Mouse (Mus musculus): Measurements from ENCODE around the gene Has1. TPM values are rescaled to one million over a fixed set of nuclear protein-coding genes. Genes with fewer than 3 reads are reported as not detected.
"Not testable (repeated sequence)": the region's sequence is repeated elsewhere in the genome, so short reads cannot be mapped to it uniquely, and the experiment has no call there.

Gene Has1
- polyA plus RNA-seq, 1 experiment from 2014 or later: 1.7 TPM

DNA sequence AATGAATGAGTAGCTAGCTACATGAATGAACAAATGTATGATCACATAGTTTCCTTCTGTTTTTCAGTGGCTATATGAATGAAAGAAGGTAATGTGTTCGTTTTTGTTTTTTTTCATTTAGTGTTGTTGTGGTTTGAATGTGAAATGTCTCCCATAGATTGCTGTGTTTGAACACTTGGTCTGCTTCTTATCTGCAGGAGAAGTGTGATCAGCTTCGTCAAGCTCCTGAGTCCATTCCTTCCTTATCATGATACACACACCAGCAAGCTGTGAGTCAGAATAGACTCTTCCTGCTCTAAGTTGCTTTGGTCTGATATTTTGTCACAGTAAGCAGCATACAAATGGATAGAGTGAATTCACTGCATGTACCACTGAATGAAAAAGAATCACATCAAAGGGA, 6.0 kb downstream of the Has1 start:
- no peak overlapping the region for H3K4me2 ChIP-seq (ENCODE audit: low read length)
- H3K36me3 ChIP-seq (ENCODE audit: control insufficient read depth, insufficient read depth, low read length): no peaks in the 10 kb centered on the region
- 86% methylated on average over 2 of the region's 2 CpGs for WGBS
- ATAC-seq: no peak
- no peak overlapping the region for H3K27ac ChIP-seq (ENCODE audit: low read depth, low read length)
- H3K9ac ChIP-seq (ENCODE audit: low read depth, low read length): no peak overlapping the region
- H3K4me3 ChIP-seq (ENCODE audit: low read length): no peak overlapping the region
- H3K9me3 ChIP-seq (ENCODE audit: control insufficient read depth, low read length): no peaks in the 10 kb centered on the region
- no peaks in the 10 kb centered on the region for H3K4me1 ChIP-seq (ENCODE audit: control insufficient read depth, insufficient read depth, low read depth, low read length)
- no peaks in the 10 kb centered on the region for H3K27me3 ChIP-seq (replicated peaks; ENCODE audit: control insufficient read depth, insufficient read depth, low read length)

GRCm38 (mm10) chr17:17845187-17846027, 9.6 kb downstream of the Has1 start:
- no peaks in the 10 kb centered on the region for H3K9me3 ChIP-seq (ENCODE audit: control insufficient read depth, low read length)
- ATAC-seq: no peak
- H3K9ac ChIP-seq (ENCODE audit: low read depth, low read length): no peak overlapping the region
- no peak overlapping the region for H3K4me3 ChIP-seq (ENCODE audit: low read length)
- WGBS: 73% methylated on average over 10 of the region's 10 CpGs
- no peaks in the 10 kb centered on the region for H3K36me3 ChIP-seq (ENCODE audit: control insufficient read depth, insufficient read depth, low read length)
- no peaks in the 10 kb centered on the region for H3K4me1 ChIP-seq (ENCODE audit: control insufficient read depth, insufficient read depth, low read depth, low read length)
- no peak overlapping the region for H3K27ac ChIP-seq (ENCODE audit: low read depth, low read length)
- no peaks in the 10 kb centered on the region for H3K27me3 ChIP-seq (replicated peaks; ENCODE audit: control insufficient read depth, insufficient read depth, low read length)
- H3K4me2 ChIP-seq (ENCODE audit: low read length): no peak overlapping the region

GRCm38 (mm10) chr17:17844606-17845005, 10.4 kb downstream of the Has1 start:
- H3K27ac ChIP-seq (ENCODE audit: low read depth, low read length); H3K4me2 ChIP-seq (ENCODE audit: low read length); H3K27me3 ChIP-seq (replicated peaks; ENCODE audit: control insufficient read depth, insufficient read depth, low read length); H3K9ac ChIP-seq (ENCODE audit: low read depth, low read length); H3K4me3 ChIP-seq (ENCODE audit: low read length); H3K36me3 ChIP-seq (ENCODE audit: control insufficient read depth, insufficient read depth, low read length); ATAC-seq; H3K4me1 ChIP-seq (ENCODE audit: control insufficient read depth, insufficient read depth, low read depth, low read length); H3K9me3 ChIP-seq (ENCODE audit: control insufficient read depth, low read length): not testable (repeated sequence)
- WGBS: 95% methylated on average over 3 of the region's 3 CpGs

DNA sequence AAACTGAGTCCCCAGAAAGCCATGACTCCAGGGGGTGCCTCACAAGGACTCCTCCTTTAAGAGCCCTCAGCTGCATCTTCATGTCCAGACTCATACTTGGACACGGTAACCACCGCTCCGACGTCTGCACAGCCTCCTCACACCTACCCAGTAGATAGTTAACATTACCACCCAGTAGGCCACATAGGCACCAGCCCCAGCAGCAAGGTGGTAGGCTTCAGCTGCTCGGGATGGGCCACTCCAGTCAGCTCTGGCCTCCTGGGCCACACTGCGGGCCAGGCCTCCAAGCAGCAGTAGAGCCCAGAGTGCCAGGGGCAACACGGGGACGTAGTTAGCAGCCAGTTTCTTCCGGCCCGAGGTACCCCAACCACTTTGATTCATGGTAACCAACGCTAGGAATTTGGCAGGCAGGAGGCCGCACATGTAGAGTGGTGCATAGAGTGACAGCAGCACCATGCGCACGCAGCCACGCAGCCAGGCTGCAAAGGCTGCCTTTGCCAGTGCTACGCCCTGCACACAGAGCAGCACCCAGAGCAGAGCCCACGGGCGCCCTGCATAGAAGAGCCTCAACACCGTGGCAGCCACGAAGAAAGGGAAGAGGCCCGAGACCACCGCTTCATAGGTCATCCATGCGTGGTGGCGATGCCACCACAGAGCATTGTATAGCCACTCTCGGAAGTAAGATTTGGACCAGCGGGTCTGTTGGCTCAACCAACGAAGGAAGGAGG, 11.3 kb downstream of the Has1 start:
- 71% methylated on average over 27 of the region's 27 CpGs for WGBS
- Histone ChIP-seq H3K4me1 (ENCODE audit: control insufficient read depth, insufficient read depth, low read depth, low read length) (peaks cover 7% of the 10 kb centered on the region), H3K4me3 (ENCODE audit: low read length) (no peak overlapping the region), H3K36me3 (ENCODE audit: control insufficient read depth, insufficient read depth, low read length) (no peaks in the 10 kb centered on the region), H3K27ac (ENCODE audit: low read depth, low read length) (no peak overlapping the region), H3K4me2 (ENCODE audit: low read length) (no peak overlapping the region), H3K9ac (ENCODE audit: low read depth, low read length) (no peak overlapping the region), H3K9me3 (ENCODE audit: control insufficient read depth, low read length) (no peaks in the 10 kb centered on the region), H3K27me3 (replicated peaks; ENCODE audit: control insufficient read depth, insufficient read depth, low read length) (no peaks in the 10 kb centered on the region)
- ATAC-seq: peak; percentile 63

GRCm38 (mm10) chr17:17840796-17841195, 14.2 kb downstream of the Has1 start:
- no peak overlapping the region for H3K4me3 ChIP-seq (ENCODE audit: low read length)
- peaks cover 21% of the 10 kb centered on the region for H3K4me1 ChIP-seq (ENCODE audit: control insufficient read depth, insufficient read depth, low read depth, low read length)
- no peaks in the 10 kb centered on the region for H3K9me3 ChIP-seq (ENCODE audit: control insufficient read depth, low read length)
- H3K27ac ChIP-seq (ENCODE audit: low read depth, low read length): no peak overlapping the region
- no peak for ATAC-seq
- 0 out of 2 replicates have a peak, but pooled peaks cover 2% of the 10 kb centered on the region for H3K36me3 ChIP-seq (ENCODE audit: control insufficient read depth, insufficient read depth, low read length)
- no peak overlapping the region for H3K9ac ChIP-seq (ENCODE audit: low read depth, low read length)
- H3K4me2 ChIP-seq (ENCODE audit: low read length): no peak overlapping the region
- H3K27me3 ChIP-seq (replicated peaks; ENCODE audit: control insufficient read depth, insufficient read depth, low read length): no peaks in the 10 kb centered on the region
- WGBS: 95% methylated on average over 7 of the region's 7 CpGs

DNA sequence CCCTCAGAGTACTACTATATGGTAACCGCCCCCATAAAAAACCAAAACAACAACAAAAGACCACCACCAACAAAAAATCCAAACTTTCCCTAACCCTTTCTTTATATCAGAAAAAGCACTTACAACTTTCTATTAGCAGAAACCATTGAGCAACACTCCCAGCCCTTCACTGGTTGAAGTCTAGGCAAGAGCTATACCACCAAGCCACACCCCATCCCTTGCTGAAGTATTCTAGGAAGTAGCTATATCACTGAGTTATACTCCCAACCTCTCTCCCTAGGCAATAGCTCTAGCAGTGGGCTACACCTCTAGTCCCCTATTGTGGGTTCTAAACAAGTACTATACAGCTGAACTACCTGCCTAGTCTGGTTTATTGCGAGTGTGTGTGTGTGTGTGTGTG, 15.7 kb downstream of the Has1 start:
- no peak overlapping the region for H3K4me3 ChIP-seq (ENCODE audit: low read length)
- H3K27me3 ChIP-seq (replicated peaks; ENCODE audit: control insufficient read depth, insufficient read depth, low read length): no peaks in the 10 kb centered on the region
- H3K4me1 ChIP-seq (ENCODE audit: control insufficient read depth, insufficient read depth, low read depth, low read length): peaks cover 23% of the 10 kb centered on the region
- H3K4me2 ChIP-seq (ENCODE audit: low read length): peak overlapping the region; percentile 83
- H3K36me3 ChIP-seq (ENCODE audit: control insufficient read depth, insufficient read depth, low read length): 0 out of 2 replicates have a peak, but pooled peaks cover 2% of the 10 kb centered on the region
- no peak overlapping the region for H3K27ac ChIP-seq (ENCODE audit: low read depth, low read length)
- no peaks in the 10 kb centered on the region for H3K9me3 ChIP-seq (ENCODE audit: control insufficient read depth, low read length)
- no peak for ATAC-seq
- H3K9ac ChIP-seq (ENCODE audit: low read depth, low read length): no peak overlapping the region
- WGBS: 100% methylated on average over 2 of the region's 2 CpGs

GRCm38 (mm10) chr17:17837919-17838701, 16.9 kb downstream of the Has1 start:
- 0 out of 2 replicates have a peak, but pooled peaks cover 2% of the 10 kb centered on the region for H3K36me3 ChIP-seq (ENCODE audit: control insufficient read depth, insufficient read depth, low read length)
- under 1% methylated on average over 43 of the region's 43 CpGs for WGBS
- H3K4me1 ChIP-seq (ENCODE audit: control insufficient read depth, insufficient read depth, low read depth, low read length): peaks cover 29% of the 10 kb centered on the region
- peak overlapping the region; percentile 52 for H3K4me3 ChIP-seq (ENCODE audit: low read length)
- H3K9me3 ChIP-seq (ENCODE audit: control insufficient read depth, low read length): no peaks in the 10 kb centered on the region
- H3K4me2 ChIP-seq (ENCODE audit: low read length): peak overlapping the region; percentile 83
- H3K27me3 ChIP-seq (replicated peaks; ENCODE audit: control insufficient read depth, insufficient read depth, low read length): no peaks in the 10 kb centered on the region
- peak; percentile 98 for ATAC-seq
- H3K27ac ChIP-seq (ENCODE audit: low read depth, low read length): peak overlapping the region; percentile 83
- H3K9ac ChIP-seq (ENCODE audit: low read depth, low read length): peak overlapping the region; percentile 61

- Histone ChIP-seq H3K27me3 (replicated peaks; ENCODE audit: control insufficient read depth, insufficient read depth, low read length) (no peaks in the 10 kb centered on the region), H3K9ac (ENCODE audit: low read depth, low read length) (peak overlapping the region; percentile 61), H3K27ac (ENCODE audit: low read depth, low read length) (peak overlapping the region; percentile 83), H3K4me3 (ENCODE audit: low read length) (peak overlapping the region; percentile 52), H3K36me3 (ENCODE audit: control insufficient read depth, insufficient read depth, low read length) (0 out of 2 replicates have a peak, but pooled peaks cover 2% of the 10 kb centered on the region), H3K4me1 (ENCODE audit: control insufficient read depth, insufficient read depth, low read depth, low read length) (peaks cover 29% of the 10 kb centered on the region), H3K9me3 (ENCODE audit: control insufficient read depth, low read length) (no peaks in the 10 kb centered on the region), H3K4me2 (ENCODE audit: low read length) (peak overlapping the region; percentile 83)
- ATAC-seq: no peak
- 2% methylated on average over 13 of the region's 13 CpGs for WGBS
Observed at GRCm38 (mm10) chr17:17837426-17837825, 17.6 kb downstream of the Has1 start.

Data from hindbrain, embryonic 16.5 days (tissue).